Mouse (Mus musculus) mesoderm, embryonic 11.5 days (tissue): ENCODE data around the gene 4933427D14Rik.

Experiments
- DNase-seq: peaks from one replicate; pipeline ENCODE4 v3.0.0-alpha.2; 2012; ENCODE audit warnings: low read depth, low spot score

4933427D14Rik gene

DNA sequence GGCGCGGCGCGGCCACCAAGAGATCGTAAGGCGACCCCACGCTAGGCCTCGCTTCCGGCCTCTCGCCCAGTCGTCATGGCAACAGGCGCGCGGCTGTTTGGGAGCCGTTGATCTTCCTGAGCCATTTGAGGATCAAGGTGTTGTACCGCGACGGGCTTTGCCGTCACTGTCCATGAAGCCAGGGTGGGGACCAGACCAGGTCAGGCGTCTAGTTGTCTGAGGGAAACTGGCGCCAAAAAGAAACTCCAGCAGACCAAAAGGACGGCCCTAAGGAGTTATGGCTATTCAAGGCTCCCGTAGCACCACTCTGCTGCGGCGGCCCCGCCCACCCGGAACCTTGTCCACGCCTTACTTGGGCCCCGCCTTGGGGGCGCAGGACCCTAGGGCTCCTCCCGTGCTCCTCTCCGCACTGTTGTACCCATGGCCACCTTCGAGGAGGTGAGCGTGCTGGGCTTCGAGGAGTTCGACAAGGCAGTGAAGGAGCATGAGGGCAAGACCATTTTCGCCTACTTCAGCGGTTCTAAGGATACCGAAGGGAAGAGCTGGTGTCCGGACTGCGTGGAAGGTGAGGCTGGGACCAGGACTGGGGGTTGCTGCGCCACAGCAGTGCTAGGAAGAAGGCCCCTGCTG lies at the start of gene 4933427D14Rik, which contains the start of gene Txndc17:
Gene 4933427D14Rik, minus strand, starts transcription at position 256 of the 630 bp plus-strand sequence.
Gene Txndc17, plus strand, starts transcription at position 344 of the 630 bp plus-strand sequence.
- DNase-seq: peak; percentile 86

DNA sequence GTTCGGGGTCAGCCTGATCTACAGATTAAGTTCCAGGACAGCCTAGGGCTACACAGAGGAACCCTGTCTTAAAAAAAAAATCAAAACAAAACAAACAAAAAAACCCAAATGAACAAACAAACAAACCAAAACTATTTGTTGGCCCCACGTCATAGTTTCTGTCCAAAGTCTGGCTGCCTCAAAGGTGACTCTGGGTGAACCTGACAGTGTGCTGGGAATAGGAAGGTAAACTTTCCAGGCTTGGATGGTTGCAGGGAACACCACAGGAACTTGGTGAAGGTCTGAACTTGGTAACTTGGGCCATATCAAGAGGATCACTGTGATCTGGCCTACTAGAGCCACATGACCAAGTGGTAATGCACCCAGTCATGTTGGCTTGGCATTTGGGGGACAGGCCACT lies 49.2 kb upstream of the 4933427D14Rik start:
- no peak for DNase-seq

DNA sequence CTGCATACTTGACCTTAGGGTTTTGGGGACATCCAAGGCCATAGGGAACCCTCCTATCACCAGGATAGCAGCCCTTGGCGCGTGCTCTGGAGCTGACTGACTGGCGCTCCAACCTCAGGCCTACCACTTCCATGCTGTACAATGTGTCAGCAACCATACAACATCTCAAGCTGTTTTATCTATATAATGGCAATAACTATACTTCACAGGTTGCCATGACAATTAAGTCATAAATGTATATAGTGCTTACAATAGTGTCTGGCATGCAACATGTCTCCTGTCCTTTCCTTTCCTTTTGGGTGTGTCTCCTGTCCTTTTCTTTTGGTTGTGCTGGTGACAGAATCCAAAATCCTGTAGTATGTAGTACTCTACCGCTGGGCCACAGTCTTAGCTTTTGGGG lies 48.4 kb upstream of the 4933427D14Rik start:
- DNase-seq: no peak

DNA sequence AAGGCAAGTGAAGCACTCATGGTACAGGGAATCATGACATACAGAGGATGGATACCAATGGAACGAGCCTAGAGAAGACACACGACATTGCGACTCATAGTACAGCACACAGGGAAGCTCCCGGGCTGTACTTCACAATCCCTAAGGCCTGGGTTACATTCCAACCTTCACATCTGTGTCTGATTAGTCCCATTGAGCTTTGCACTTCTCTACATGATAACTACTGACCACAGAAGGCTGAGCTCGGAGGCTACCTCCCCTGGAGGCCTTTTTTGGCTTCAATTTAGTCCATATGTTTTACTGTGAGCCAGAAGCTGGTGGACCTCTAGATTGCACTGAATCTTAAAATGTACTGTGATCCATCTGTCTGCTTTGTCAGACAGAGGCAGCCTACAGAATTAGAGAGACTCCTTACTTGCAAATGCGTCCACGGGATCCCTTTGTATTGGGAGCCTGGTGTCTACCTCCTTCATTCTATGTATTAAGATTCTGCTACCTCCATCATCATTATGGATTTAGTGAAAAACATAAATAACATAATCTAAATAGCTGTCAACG lies 38.0 kb upstream of the 4933427D14Rik start:
- no peak for DNase-seq

DNA sequence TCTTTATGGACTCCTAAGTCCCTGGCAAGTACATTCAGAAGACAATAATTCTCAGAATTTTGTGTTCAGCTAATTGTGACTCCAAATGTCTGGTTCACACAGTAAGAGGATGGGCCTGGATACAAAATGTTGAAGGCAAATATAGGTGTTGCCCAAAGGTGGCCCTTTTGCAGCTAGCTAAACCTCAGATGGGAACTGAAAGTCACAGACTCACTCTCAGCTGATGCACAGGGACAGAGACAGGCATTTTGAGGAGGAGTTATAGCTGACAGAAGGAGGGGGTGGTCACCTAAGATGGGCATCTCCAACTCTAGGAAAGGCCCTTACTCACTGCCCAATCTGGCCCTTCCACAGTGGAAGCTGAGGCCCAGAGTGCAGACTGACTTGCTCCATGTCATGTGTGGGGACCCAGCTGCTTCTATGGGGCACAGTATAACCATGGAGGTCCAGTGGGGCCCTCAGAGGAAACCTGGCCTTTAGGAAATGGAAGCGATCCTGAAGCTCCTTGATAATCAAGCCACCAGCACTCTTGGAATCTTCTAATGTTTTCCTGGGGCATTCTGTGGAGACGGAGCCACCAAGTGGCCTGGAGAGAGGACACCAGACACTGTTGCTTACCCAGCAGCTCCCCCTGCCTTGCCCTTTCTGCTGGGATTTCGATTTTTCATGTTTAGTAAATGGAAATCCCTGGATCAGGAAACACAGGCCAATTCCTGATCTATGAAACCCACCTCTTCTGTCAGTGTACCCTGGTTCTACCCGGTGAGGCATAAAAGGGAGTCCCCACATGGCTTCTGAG lies 33.0 kb upstream of the 4933427D14Rik start:
- no peak for DNase-seq

DNA sequence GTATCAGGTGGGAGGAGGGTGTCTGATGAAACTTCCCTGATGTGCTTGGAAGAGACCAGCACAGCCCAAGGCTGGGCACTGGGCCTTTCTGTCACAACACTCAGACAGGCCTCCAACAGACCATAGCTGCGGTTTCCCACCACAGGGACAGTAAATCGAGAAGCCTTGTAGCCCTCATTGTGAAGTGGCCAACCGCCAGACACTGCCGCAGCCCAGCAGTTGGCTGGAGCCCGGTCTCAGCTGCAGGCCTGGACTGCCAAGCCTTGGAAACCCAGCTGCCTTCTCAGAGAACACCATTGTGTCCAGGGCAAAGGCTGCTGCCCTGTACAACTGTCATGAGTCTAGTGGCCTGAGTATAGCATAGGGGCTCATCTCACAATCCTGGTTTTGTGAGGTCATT lies 26.8 kb upstream of the 4933427D14Rik start:
- no peak for DNase-seq

DNA sequence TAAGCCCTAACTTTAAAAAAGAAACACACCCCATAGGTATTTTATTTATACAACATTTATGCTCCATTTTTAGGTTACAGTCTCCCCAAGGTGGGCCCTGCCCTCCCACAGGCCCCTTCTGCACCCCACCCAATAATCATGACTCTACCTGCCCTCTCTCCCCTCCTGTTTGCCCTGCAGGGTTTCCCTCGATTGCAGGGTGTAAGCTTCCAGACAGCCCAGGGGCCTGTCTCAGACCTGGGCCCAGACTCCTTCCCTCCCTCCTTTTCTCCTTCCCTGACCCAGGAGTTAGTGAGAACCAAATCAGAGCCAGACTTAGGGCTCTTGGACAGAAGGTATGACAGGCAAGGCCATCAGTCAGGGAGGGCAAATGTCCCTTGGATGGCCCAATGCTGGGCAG lies 25.7 kb upstream of the 4933427D14Rik start:
- no peak for DNase-seq

DNA sequence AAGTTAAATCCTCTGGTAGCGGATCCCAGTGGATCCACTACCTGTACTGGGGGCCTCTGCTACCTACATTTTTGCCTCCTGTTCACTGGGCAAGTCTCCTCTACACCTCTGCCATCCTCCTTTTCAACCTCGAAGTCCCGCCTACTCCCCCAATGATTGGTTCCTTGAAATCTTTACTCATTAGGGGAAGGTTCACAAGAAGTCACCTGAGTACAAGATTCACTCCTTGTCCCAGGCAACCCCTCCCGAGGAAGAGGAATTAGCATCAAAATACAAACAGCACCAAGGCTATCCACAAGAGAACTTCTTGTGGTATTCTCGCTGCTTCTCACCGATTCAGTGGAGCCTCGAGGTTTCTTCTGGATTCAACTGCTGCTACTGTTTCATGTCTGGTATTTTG lies 24.8 kb upstream of the 4933427D14Rik start:
- no peak for DNase-seq

DNA sequence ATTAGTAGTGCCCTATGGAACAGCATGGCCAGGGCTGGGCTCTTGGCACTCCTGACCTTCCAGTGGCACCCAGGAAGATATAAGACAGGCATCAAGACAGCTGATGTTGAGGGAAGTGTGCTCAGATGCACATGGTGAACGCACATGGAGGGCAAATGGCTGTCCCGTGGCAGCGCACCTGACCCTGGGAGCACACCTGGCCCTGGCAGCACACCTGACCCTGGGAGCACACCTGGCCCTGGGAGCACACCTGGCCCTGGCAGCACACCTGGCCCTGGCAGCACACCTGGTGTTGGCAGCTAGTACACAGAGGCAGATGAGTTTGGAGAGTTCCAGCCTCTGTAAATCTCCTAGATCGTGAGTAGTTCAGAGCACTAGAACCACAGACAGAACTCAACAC lies 21.3 kb upstream of the 4933427D14Rik start:
- DNase-seq: no peak

DNA sequence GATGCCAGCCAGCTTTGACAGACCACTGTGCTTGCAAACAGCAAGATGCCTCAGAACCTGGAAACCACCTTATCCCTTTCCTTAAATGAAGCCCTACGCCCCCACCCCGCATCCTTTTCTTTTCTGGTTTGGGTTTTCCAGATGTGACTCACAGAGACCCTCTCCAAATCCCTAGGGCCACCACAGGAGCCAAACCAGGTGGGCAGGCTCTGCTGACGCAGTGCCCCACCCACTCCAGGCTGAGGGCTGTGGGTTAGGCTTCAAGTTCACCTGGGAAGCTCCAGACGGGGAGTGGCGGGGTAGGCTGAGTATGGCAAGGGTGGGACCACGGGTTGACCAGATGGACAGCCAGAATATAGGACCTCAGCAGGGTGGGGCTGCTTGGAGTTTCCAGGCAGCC lies 19.6 kb upstream of the 4933427D14Rik start:
- DNase-seq: no peak

DNA sequence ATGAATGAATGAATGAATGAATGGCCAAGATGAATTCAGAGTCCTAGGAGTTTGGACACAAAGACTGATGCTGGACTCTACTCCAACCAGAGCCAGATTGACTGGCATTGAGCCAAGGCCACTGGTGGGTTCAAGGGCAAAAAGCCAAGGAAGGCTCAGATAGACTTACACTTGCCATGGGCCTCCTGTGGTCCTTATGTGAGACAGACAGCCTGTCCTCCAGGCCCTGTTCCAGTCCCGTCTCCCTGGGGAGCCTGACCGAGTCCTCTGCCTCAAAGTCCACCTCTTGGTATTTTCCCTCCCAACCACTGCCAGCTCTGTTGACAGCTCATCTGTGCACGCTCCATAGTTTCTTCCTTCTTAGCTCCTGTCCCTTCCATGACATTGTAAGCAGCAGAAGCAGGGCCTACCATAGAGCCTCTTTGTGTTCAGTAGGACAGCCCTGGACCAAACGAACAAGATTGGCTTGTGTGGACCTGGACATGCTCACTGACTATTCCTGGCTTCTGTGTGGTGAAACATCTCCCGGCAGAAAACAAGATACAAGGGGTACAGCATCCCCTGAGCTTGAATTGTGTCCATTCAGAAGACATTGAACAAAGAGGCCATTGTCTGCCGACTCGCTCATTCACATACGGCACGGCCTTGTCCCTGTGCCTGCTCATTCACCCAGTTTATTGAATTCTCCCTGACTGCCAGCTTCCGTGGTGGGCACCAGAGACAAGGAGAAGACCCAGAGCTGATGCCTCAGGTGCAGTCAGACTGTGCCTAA lies 18.9 kb upstream of the 4933427D14Rik start:
- DNase-seq: peak; percentile 37

DNA sequence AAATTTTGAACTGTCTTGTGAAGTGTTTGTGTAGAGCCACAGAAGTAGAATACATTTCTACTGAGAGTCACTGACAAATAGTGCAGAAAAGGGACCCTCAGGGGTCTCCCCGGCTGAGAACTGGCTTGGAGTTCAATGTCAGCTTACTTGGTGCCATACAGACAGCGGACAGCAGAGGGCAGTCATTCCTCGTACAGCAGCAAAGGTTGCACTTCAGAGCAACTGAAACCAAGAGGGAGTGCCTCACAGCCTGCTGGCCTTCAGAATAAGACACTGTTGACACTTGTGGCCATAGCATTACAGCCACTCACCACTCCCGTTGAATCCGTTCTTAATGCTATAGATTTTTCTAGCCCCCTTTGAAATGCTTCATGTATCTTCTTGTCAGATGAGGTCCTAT lies 17.6 kb upstream of the 4933427D14Rik start:
- peak; percentile 79 for DNase-seq

DNA sequence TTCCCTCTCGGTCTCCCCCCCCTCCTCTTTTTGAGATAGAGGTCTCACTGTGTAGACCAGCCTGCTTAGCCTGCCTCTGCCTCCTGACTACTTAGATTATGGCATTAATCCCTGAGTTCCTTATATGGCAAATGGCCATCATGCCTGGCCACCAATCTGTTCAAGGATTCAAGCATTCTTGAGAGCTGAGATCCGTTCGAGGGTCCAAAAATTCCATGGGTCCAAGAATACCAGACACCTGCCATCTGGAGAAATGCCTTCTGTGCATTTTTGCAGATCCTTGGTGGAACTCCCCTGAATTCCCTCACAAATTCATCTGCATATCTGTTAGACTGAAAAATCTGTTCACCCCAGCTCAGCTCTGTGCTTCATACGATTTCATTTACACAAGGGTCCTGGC lies 16.2 kb upstream of the 4933427D14Rik start:
- no peak for DNase-seq

DNA sequence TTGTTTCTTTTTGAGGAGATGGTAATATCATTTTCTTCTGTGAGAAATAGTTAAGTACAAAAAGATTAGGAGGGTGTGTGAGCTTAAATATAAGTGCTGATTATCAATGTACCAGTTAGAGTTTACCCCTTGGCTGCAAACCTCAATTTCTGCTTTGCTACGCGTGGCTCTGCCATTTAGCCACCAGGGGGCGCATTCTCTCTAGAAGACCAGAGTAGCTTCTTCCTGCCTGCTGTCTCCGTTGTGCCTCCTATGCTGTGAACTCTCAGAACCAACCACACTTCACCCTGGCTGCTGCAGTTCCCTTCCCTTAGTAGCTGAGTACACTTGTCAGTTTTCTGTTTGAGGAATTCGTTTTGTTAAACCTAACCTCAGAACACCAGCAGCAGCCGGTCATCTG lies 14.0 kb upstream of the 4933427D14Rik start:
- DNase-seq: peak; percentile 74

DNA sequence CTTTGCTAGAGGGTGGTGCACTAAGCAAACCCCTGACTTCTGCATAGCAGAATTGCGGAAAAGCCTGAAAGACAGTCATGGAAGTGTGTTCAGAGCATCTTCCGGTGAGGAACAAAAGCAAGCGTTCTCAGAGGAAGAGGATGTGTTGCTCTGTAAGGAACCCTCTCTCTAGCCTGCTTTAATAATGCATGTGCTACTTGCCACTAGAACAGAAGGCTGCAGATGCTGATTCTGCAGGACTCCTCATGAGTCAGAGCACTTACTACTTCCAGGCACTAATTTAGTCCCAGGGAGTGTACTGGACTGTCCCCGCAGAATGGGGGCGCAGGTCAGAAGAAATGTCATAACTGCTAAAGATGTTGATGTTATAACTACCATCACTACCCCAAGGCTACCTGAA lies 9.9 kb upstream of the 4933427D14Rik start:
- no peak for DNase-seq

DNA sequence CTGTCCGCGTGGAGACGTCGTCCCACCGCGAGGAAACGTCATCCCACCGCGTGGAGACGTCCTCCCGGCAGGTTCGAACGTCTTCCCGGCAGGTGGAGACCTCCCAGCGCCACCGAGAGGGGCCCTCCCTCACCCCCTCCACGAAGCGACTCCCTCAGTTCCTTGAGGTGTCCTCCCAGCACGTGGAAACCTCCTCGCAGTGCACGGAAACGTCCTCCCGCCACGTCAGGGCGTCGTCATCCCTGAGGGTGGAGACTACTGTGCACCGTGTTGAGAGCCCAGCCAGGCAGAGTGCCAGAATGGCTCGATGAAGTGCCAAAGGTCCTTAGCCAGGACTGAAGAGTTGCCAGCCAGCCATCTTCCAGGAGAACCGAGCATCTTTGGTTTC lies 8.1 kb upstream of the 4933427D14Rik start, which contains the start of gene Med31:
Gene Med31, minus strand, starts transcription at position 183 of the 388 bp plus-strand sequence.
- peak; percentile 57 for DNase-seq

DNA sequence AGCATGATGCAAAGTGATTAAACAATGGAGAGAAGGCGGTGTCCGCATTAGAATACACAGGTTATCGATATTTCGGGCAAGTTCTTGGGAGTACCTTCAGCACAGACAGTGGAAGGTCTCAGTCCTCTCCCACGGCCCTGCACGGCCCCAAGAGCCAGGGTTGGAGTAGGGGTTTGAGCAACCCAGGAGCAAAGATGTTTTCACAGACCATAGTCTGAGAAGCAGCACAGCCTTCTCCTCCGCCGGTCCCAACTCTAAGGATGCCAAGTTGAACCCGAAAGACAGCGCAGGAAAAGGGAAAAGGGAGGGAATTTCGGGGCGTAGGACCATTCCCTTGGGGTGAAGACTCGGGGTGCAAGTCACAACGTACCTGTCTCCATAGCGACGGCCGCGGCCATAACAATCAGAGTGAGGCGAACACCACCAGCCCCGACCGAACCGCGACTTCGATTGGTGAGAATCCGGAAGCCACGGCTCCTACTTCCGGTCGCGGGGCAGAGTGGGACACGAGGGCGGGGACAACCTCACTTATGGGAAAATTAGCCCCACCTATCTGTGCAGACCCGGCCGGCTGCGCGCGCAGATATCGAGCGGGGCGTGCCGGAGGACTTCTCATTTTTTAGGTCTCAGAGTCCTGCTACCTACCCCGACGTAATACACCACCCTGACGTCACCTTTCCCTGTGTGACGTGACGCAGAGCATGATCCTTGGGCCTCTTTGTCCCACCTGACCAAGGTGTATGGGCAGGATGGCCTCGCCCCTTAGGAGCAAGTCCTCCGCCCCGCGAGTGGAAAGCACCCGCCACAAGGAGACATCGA lies 7.5 kb upstream of the 4933427D14Rik start:
- DNase-seq: peak; percentile 97

DNA sequence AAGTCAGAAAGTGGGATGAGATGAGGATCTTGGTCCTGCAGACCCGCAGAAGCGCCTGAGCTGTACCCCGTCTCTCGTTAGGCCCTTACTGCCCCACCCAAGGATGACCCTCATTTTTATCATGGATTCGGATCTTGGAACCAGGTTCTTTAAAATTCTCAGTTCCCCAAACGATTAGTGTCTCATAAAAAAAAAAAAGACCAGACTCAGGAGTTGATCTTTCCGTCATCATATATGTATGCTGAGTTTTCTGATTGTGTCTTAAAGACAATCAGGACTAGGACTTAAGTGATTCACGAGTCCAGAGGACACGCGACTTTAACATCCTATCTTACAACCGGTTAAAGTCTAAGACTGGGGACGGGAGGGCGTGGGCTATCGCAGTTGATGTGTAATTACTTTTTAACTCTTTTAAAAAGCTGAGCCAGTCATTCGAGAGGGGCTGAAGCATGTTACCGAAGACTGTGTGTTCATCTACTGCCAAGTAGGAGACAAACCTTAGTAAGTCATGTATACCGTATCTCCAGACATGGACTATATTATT lies 647 bp upstream of the 4933427D14Rik start:
- DNase-seq: no peak

DNA sequence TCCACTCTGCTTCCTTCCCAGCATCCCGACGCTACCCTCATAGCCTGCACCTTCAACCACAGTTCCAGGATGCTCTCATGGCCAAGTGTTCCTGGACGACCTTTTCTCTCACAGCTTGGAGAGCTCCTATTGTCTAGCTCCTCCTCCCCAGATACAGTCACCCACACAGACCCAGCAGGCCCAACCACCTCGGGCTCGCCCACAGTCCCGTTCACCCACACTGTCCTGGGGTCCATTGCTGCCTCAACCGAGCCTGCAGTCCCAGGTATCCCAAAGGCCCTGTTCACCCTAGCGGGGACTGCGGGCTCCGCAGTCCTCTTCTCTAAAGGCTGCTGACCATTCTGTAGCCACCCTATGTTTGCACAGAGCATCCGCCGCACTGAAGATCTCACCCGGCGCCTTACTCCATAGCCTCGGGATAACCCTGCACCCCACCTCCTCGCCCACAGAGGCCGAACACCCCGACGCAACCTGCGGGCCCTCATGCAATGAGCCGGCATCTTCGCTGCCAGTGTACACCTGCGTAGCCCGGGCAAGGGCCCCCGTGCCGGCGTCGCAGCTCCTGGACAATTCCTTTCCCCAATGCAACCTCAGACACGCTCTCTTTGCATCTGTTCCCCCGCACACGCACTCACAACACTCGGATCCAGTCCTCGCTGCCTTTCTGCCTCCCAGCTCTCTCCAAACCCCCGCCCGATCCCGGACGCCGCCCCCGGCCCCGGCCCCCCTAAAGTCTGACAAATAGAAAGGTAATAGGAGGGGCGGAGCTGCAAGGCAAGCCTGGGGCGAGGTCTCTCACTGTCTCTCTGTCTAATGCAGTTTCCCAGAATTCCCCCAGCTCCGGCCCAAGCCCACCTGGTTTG lies 687 bp downstream of the 4933427D14Rik start, which contains the start of gene Gm43951:
Gene Gm43951, minus strand, starts transcription at position 500 of the 863 bp plus-strand sequence.
- peak; percentile 37 for DNase-seq

DNA sequence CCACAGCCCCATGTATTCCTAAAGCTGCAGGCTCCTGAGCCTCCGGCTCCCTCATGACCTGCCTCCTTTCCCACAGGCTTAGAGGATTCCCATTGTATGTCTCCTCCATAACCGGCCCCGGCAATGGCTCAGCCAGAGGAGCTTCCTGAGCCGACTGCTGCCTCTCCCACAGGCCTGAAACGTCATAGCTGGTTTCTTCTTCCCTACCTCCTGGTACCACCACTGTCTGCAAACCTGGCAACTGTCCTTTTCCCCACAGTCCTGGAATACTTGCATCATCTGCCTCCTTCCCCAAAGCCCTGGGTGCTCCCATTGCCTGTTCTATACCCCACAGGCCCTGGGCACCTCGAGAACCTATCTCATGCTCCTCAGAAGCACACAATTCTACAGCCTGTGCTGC lies 2.0 kb downstream of the 4933427D14Rik start:
- no peak for DNase-seq
